Mouse (Mus musculus): ENCODE measurements at regions not wholly inside any gene's neighbourhood (a gene's known extent, or its start where the extent isn't known, plus 50 kb on each side); places are given as distances from the start of the nearest gene placed in this dataset.
A peak's percentile ranks its signal among the peaks of the same experiment; 100 is the strongest.

- ATAC-seq (ENCODE audit: low FRiP score, low TSS enrichment) (peak; percentile 21; the same call in 1 of the 2 replicates), DNase-seq (ENCODE audit: low spot score) (no peak)
- no peaks in the 10 kb centered on the region for H3K9me3 ChIP-seq (ENCODE audit: control insufficient read depth, low read length)
- no peaks in the 10 kb centered on the region for H3K36me3 ChIP-seq (ENCODE audit: control insufficient read depth, insufficient read depth, low read length)
- H3K4me2 ChIP-seq (replicated peaks; ENCODE audit: low read depth): peak overlapping the region; percentile 48
- peak overlapping the region; percentile 13; the same call in 1 of the 2 replicates for H3K4me3 ChIP-seq (ENCODE audit: low read depth, low read length)
- 8% methylated on average over 27 of the region's 27 CpGs for WGBS
- peaks cover 4% of the 10 kb centered on the region; the same call in 1 of the 2 replicates for H3K4me1 ChIP-seq (replicated peaks; ENCODE audit: control insufficient read depth, insufficient read depth)
- TF ChIP-seq EP300 (optimal IDR thresholded peaks at IDR 0.05): no peak
- TF ChIP-seq CTCF (IDR thresholded peaks at IDR 0.05; ENCODE audit: low read depth): no peak
- peak overlapping the region; percentile 38 for H3K9ac ChIP-seq (ENCODE audit: low read length)
- peak overlapping the region; percentile 80 for H3K27ac ChIP-seq (replicated peaks)
- H3K27me3 ChIP-seq (ENCODE audit: control insufficient read depth, insufficient read depth, low read length): no peaks in the 10 kb centered on the region
These were observed 73.9 kb upstream of the Lrig1 start for GRCm38 (mm10) chr6:94773604-94774486.

DNA sequence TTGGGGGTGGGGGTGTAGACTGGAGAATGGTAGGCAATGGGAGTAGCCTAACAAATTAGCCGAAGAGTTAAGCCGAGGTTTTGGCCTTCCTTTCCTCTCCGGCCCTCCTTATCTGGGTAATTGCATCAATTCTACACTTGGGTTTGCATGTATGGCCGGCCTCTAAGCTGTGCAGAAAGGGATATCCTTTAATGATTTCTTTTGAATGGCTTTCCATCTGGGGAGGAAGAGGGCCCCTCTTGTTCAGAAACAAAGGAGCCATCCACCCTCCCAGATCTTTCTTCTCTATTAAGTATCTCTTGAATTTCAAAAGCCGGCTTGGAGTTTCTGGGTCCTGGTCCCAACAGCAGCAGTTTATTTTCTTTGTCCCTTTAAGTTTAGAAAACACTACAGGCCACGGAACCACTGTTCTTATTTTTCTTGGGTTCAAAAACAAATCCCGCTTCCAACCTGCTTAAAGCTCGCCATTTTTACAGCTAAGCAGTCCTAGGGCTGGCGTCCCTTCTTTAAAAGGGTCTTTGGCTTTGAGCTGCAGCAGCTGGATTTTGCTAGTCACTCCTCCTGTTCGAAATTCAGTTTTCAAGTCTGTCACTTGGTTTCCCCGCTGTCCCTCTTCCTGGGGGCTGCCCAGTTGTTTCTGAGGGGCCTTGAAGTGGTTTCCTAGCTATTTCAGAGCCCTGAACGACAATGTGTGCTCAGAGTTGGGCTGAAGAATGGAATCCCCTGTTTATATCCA lies 73.1 kb upstream of the Lrig1 start:
- Histone ChIP-seq H3K27me3 (ENCODE audit: control insufficient read depth, insufficient read depth, low read length) (no peaks in the 10 kb centered on the region), H3K4me1 (replicated peaks; ENCODE audit: control insufficient read depth, insufficient read depth) (peaks cover 4% of the 10 kb centered on the region; the same call in 1 of the 2 replicates), H3K4me3 (ENCODE audit: low read depth, low read length) (peak overlapping the region; percentile 13; the same call in 1 of the 2 replicates), H3K27ac (replicated peaks) (peak overlapping the region; percentile 80), H3K4me2 (replicated peaks; ENCODE audit: low read depth) (peak overlapping the region; percentile 48), H3K9me3 (ENCODE audit: control insufficient read depth, low read length) (no peaks in the 10 kb centered on the region), H3K9ac (ENCODE audit: low read length) (peak overlapping the region; percentile 38; the same call in 1 of the 2 replicates), H3K36me3 (ENCODE audit: control insufficient read depth, insufficient read depth, low read length) (no peaks in the 10 kb centered on the region)
- DNase-seq (ENCODE audit: low spot score) (no peak), ATAC-seq (ENCODE audit: low FRiP score, low TSS enrichment) (peak; percentile 2; the same call in 1 of the 2 replicates)
- WGBS: 43% methylated on average over 12 of the region's 12 CpGs
- TF ChIP-seq CTCF (IDR thresholded peaks at IDR 0.05; ENCODE audit: low read depth): no peak
- no peak for TF ChIP-seq EP300 (optimal IDR thresholded peaks at IDR 0.05)

- Histone ChIP-seq H3K9ac (ENCODE audit: low read length) (no peak overlapping the region), H3K27me3 (ENCODE audit: control insufficient read depth, insufficient read depth, low read length) (no peaks in the 10 kb centered on the region), H3K4me2 (replicated peaks; ENCODE audit: low read depth) (no peak overlapping the region), H3K4me3 (ENCODE audit: low read depth, low read length) (no peak overlapping the region), H3K9me3 (ENCODE audit: control insufficient read depth, low read length) (no peaks in the 10 kb centered on the region), H3K36me3 (ENCODE audit: control insufficient read depth, insufficient read depth, low read length) (no peaks in the 10 kb centered on the region), H3K27ac (replicated peaks) (no peak overlapping the region), H3K4me1 (replicated peaks; ENCODE audit: control insufficient read depth, insufficient read depth) (peaks cover 4% of the 10 kb centered on the region; the same call in 1 of the 2 replicates)
- 68% methylated on average over 7 of the region's 7 CpGs for WGBS
- ATAC-seq (ENCODE audit: low FRiP score, low TSS enrichment) (no peak), DNase-seq (ENCODE audit: low spot score) (no peak)
- TF ChIP-seq CTCF (IDR thresholded peaks at IDR 0.05; ENCODE audit: low read depth) (no peak), EP300 (optimal IDR thresholded peaks at IDR 0.05) (no peak)
These were observed 72.4 kb upstream of the Lrig1 start for GRCm38 (mm10) chr6:94772391-94772790.

DNA sequence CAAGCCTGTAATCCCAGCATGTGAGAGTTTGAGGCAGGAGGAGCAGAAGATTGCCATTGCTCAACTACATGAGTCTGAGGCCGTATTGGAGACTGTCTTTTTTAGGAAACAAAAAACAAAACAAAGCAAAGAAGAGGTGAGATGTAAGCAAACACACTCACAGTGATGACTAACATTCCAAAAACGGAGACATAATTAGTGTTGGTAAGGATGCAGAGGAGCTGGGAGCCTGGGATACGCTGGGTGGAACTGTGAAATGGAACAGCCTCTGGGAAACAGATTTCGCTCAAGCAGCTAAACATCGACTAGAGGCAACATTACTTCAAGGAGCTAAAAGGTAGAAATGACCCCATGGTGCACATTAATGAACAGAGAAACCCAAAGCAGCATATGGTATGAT lies 68.3 kb upstream of the Lrig1 start:
- no peak overlapping the region for H3K27ac ChIP-seq (replicated peaks)
- ATAC-seq (ENCODE audit: low FRiP score, low TSS enrichment) (no peak), DNase-seq (ENCODE audit: low spot score) (no peak)
- no peaks in the 10 kb centered on the region for H3K9me3 ChIP-seq (ENCODE audit: control insufficient read depth, low read length)
- no peaks in the 10 kb centered on the region; the same call in 1 of the 2 replicates for H3K4me1 ChIP-seq (replicated peaks; ENCODE audit: control insufficient read depth, insufficient read depth)
- no peak overlapping the region for H3K9ac ChIP-seq (ENCODE audit: low read length)
- H3K36me3 ChIP-seq (ENCODE audit: control insufficient read depth, insufficient read depth, low read length): no peaks in the 10 kb centered on the region
- H3K4me2 ChIP-seq (replicated peaks; ENCODE audit: low read depth): no peak overlapping the region
- no peak overlapping the region for H3K4me3 ChIP-seq (ENCODE audit: low read depth, low read length)
- TF ChIP-seq CTCF (IDR thresholded peaks at IDR 0.05; ENCODE audit: low read depth): no peak
- TF ChIP-seq EP300 (optimal IDR thresholded peaks at IDR 0.05): no peak
- 81% methylated on average over 5 of the region's 5 CpGs for WGBS
- H3K27me3 ChIP-seq (ENCODE audit: control insufficient read depth, insufficient read depth, low read length): no peaks in the 10 kb centered on the region

GRCm38 (mm10) chr6:94765724-94766123 lies 65.8 kb upstream of the Lrig1 start:
- no peaks in the 10 kb centered on the region for H3K4me1 ChIP-seq (replicated peaks; ENCODE audit: control insufficient read depth, insufficient read depth)
- H3K9me3 ChIP-seq (ENCODE audit: control insufficient read depth, low read length): no peaks in the 10 kb centered on the region
- ATAC-seq (ENCODE audit: low FRiP score, low TSS enrichment): no peak
- H3K4me3 ChIP-seq (ENCODE audit: low read depth, low read length): no peak overlapping the region
- no peaks in the 10 kb centered on the region for H3K27me3 ChIP-seq (ENCODE audit: control insufficient read depth, insufficient read depth, low read length)
- H3K4me2 ChIP-seq (replicated peaks; ENCODE audit: low read depth): no peak overlapping the region
- TF ChIP-seq CTCF (IDR thresholded peaks at IDR 0.05; ENCODE audit: low read depth) (no peak), EP300 (optimal IDR thresholded peaks at IDR 0.05) (no peak)
- H3K27ac ChIP-seq (replicated peaks): no peak overlapping the region
- no peak overlapping the region for H3K9ac ChIP-seq (ENCODE audit: low read length)
- no peaks in the 10 kb centered on the region for H3K36me3 ChIP-seq (ENCODE audit: control insufficient read depth, insufficient read depth, low read length)
- 72% methylated on average over 6 of the region's 6 CpGs for WGBS
- no peak for DNase-seq (ENCODE audit: low spot score)

Data from stomach, postnatal 0 days (tissue).